Mouse (Mus musculus): Measurements from ENCODE around the gene Fam193b. TPM values are rescaled to one million over a fixed set of nuclear protein-coding genes. Genes with fewer than 3 reads are reported as not detected.

Fam193b gene
- total RNA-seq, 1 experiment from 2014 or later, result 25.6 TPM

Other genes with a start within 250 kb of the Fam193b start
- 22.1 and 27.4 TPM in 2 replicates for gene Rab24, start 249.2 kb downstream of the Fam193b start, total RNA-seq (2017)
- gene Mxd3, start 241.3 kb downstream of the Fam193b start, total RNA-seq (2017), result 5.2 and 8.9 TPM in 2 replicates
- gene Lman2, start 208.3 kb downstream of the Fam193b start, total RNA-seq (2017), result 72.6 and 80.7 TPM in 2 replicates
- gene Rgs14, start 201.4 kb downstream of the Fam193b start, total RNA-seq (2017), result 10.7 and 13.7 TPM in 2 replicates
- not detected in 2 replicates for gene Slc34a1, start 172.9 kb downstream of the Fam193b start, total RNA-seq (2017)
- not detected in 2 replicates for gene Pfn3, start 155.9 kb downstream of the Fam193b start, total RNA-seq (2017)
- gene F12, start 144.3 kb downstream of the Fam193b start, total RNA-seq (2017), result not detected in 2 replicates
- 77.8 and 80.9 TPM in 2 replicates for gene Grk6, start 126.0 kb downstream of the Fam193b start, total RNA-seq (2017)
- gene Prr7, start 106.9 kb downstream of the Fam193b start, total RNA-seq (2017), result 0.25 TPM in 1 of 2 replicates, not detected in the other
- gene Dbn1, start 83.0 kb downstream of the Fam193b start, total RNA-seq (2017), result 0.60 and 2.3 TPM in 2 replicates
- 8.1 and 10.0 TPM in 2 replicates for gene Pdlim7, start 57.4 kb downstream of the Fam193b start, total RNA-seq (2017)
- gene Dok3, start 41.8 kb downstream of the Fam193b start, total RNA-seq (2017), result 4.1 and 15.5 TPM in 2 replicates
- 53.7 and 58.2 TPM in 2 replicates for gene Ddx41, start 34.5 kb downstream of the Fam193b start, total RNA-seq (2017)
- gene Tmed9, start 2.6 kb upstream of the Fam193b start, total RNA-seq (2017), result 100 and 114 TPM in 2 replicates
- gene B4galt7, start 28.8 kb upstream of the Fam193b start, total RNA-seq (2017), result 7.6 and 8.3 TPM in 2 replicates
- 56.5 and 58.0 TPM in 2 replicates for gene Caml, start 51.9 kb upstream of the Fam193b start, total RNA-seq (2017)
- gene Ddx46, start 63.9 kb upstream of the Fam193b start, total RNA-seq (2017), result 109 and 122 TPM in 2 replicates
- 42.1 and 47.4 TPM in 2 replicates for gene B230219D22Rik, start 122.0 kb upstream of the Fam193b start, total RNA-seq (2017)
- gene Txndc15, start 143.5 kb upstream of the Fam193b start, total RNA-seq (2017), result 38.1 and 46.1 TPM in 2 replicates
- gene Pcbd2, start 156.2 kb upstream of the Fam193b start, total RNA-seq (2017), result 4.5 and 26.2 TPM in 2 replicates
- gene Catsper3, start 213.4 kb upstream of the Fam193b start, total RNA-seq (2017), result 1.5 TPM in 1 of 2 replicates, not detected in the other

All from hematopoietic stem cell, adult 5-6 weeks (primary cell).